Mouse (Mus musculus) frontal cortex, postnatal 10 days (tissue): ENCODE results near the gene Ptprn.
A peak's percentile ranks its signal among the peaks of the same experiment; 100 is the strongest.
"Not testable (repeated sequence)": the region's sequence is repeated elsewhere in the genome, so short reads cannot be mapped to it uniquely, and the experiment has no call there.

Experiments used
- DNase-seq, 2 experiments: peaks; one replicate each; pipeline ENCODE4 v3.0.0; 2022; ENCODE audit warnings: low spot score in 2 of 2, mixed read lengths in 1 of 2

Gene Ptprn

DNA sequence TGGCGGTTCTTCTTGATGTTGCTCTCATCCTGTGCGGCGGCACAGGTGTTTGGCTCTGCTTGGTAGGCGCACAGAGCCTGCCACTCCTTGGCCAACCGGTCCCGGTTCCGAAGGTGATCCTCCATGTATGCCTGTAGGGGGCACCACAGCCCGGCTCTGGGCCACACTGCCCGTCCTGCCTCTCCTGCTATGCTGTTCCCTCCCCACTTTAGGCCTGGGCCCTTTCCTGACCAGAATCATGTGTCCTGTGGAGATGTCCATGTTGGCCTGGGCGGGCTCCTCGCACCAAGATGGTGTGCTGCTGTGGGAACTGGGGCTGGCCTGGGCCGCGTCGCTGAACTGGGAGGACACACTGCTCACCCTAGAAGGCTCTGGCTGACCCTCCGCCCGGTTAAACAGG is 11.3 kb downstream of the Ptprn start:
- no peak for DNase-seq

DNA sequence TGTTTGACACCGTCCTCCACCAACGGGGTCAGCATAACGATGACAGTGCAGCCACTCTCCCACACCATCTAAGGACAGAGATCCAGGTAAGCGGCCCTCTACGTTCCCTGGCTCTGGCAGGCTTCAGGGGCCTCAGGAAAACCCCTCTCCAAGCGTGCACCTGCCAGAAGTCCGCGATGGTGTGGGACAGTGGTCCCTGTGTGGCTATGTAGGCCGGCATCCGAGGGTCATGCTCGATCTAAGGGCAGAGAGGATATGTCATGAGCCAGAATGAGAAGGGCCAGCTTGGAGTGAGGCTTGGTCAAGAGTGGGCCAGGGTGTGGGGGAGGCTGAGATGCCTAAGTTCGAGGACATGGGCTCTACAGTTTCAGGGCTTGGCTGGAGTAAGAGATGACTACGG is 12.0 kb downstream of the Ptprn start:
- no peak for DNase-seq

DNA sequence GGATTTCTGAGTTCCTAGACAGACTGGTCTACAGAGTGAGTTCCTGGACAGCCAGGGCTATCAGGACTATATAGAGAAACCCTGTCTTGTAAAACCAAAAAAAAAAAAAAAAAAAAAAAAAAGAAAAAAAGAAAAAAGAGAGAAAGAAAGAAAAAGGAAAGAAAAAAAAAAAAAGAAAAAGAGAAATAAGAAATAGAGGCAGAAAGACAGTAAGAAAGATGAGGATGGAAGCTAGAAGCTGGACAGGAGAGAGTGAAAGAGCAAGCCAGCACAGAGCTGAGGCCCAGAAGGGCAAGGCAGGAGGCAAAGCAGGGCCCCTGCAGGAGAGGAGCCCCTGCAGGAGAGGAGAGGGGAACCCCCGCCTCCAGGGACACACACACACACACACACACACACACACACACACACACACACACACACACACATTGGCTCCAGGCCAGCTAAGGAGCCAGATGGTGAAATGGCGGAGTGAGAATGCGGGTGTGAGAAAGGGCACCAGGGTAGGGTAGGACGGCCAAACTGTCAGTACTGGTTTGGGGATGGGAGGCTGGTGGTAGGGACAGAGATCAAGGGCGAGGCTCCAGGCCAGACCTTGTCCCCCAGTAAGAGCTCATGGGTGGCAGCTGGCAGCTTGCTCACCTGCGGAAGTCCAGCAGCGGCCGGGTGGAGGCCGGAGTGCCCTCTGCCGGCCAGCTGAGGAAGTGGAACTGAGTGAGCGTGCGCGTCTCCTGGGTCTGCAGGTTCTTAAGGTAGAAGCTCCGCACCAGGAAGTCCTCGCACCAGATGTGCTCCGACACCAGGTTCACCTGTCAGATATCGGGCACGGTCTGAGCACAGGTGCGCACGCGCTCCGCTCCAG is 13.0 kb downstream of the Ptprn start:
- DNase-seq = no peak

DNA sequence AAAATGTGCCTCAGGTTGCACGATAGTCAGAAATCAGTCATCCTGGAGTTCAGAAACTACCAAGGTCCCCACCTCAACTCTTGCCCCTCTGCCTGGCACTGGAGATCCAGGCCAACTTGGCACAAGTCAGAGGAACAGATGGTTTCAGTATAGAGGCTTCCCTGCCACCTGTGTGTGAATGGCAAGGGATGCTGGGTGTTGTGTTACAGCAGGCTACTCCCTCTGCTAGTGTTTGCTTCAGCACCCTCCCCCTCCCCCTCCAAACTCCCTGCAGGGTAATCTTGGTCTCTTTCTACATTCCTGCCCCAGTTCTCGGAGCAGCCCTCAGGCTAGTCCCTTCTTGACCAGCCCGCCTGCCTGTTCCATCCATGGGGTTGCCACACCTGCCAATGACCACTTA is 13.8 kb downstream of the Ptprn start:
- DNase-seq = no peak

DNA sequence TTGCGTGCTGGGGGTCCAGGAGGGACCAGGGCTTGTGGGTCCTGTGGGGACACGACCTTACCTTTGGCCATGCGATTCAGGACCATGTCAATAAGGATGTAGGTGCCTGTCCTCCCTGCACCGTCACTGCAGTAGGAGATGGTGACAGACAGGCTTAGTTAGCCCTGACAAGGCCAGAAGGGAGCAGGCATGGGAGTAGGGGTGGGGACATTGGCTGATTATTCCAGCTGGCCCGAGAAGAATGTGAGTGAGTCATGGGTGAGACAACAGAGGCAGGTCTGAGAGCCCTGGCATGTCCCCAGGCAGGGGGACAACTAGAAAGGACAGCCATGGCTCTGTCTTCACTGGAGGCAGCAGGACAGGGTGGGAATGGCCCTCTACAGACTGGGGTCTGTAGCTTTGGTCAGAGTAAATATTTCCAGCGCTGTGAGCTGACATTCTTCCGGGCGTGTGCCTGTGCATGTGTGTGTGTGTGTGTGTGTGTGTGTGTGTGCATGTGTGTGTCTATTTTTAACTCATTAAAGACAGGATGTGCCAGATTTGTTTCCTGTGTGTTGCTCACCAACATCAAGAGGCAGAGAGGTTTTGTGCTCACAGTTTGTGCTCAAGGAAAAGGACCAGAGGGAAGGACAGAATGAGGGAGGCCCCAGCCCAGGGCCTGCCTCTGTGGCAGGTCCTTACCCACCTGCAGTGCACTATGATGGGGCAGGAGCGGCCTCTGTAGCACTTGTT is 16.1 kb downstream of the Ptprn start:
- DNase-seq = no peak

DNA sequence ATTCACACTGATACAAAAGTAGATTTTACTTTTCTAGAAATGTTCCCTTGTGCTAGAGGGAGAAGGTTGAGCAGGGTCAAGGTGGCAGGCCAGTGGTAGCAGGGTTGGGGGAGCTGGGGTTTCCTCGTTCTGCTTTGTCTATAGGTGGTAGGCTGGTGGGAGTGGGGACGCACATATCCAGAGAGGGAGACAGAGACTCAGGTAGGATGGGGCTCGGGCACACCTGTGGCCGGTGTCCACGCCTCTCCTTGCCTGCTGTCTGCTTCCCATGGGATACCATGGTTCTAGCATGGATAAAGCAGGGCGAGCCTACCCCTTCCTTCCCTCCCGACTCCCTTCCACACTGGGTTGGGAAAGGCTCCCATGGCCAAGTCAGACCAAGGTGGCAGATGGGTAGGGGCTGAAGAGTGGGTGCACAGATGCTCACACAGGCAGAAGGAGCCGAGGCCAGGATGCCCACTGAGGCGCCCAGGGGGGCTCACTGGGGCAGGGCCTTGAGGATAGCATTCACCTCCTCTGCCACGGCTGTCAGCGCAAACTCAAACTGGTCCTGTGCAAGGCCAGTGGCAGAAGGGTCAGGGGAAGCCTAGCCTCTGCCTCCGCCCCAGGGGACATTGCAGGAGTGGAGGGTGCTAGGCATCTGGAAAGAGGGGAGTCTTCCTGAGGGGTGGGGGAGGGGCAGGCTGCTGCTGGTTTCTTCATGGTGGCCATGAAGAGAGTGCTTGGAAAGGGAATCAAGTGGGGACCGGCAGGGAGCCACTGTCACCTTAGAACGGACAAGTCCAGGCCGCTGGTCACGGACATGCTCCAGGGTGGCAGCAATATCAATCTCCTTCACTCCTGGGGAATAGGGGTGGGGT is 17.0 kb downstream of the Ptprn start:
- no peak for DNase-seq

DNA sequence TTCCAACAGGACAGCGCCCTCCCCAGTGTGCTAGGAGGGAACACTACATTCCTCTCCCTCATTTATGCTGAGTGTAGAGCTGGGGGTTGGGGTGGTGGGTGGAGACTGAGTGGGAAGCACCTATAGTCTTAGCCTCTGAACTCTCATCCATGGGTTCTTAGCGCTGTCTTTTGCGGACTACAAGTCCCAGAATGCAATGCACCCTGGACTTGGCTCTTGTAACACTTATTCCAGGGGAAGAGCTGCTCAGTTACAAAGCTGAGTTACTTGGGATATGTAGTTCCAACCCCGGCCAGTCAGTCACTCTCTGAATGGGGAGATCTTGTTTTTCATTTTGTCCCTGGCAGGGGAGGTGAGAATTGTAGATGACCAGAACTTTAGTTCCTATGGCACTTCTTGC is 19.5 kb downstream of the Ptprn start:
- no peak for DNase-seq

DNA sequence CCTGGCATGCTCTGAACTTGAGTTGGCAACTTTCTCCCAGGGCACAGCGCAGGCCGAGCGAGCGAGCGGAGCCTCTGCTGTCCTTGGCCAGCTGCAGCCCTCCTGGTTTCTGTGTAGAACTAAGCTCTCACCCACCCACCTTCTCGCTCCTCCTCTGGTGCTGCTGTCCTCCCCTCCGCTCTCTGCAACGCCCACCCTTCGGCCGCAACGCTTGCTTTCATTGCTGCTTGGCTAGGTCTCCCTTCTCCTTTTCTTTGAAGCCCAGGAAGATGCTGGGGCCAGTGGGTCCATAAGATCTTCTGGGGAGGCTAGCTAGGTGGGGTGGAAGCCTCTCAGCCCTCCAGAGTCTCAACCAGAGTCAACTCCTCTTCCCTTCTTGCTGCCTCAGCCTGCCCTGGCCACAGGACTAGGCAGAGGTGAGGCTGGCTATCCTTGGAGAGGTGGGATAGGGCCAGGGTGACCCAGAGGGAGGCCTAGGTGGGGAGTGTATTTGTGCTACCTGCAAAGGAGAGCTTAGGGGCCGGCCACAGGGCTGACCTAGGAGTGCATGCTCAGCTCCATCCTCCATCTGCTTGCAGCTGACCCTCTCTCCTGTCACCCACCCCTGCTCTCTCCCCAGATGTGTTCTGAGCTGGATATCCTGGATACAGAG is 20.0 kb downstream of the Ptprn start:
- no peak for DNase-seq

DNA sequence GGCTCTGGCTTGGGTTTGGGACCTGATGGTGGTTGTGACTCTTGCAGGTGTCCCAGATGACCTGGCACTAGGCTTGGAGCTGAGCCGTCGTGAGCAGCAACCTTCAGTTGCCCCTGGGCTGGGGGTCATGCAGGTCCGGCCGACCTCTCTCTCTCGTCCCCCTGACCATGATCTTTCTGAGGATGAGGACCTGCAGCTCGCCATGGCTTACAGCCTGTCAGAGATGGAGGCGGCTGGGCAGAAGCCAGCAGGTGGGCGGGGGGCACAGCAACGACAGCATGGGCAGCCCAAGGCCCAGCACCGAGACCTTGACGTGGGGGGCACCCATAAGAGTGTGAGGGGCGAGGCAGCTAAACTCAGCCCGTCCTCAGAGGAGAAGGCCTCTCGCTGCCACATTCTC is 20.9 kb downstream of the Ptprn start:
- DNase-seq = no peak

DNA sequence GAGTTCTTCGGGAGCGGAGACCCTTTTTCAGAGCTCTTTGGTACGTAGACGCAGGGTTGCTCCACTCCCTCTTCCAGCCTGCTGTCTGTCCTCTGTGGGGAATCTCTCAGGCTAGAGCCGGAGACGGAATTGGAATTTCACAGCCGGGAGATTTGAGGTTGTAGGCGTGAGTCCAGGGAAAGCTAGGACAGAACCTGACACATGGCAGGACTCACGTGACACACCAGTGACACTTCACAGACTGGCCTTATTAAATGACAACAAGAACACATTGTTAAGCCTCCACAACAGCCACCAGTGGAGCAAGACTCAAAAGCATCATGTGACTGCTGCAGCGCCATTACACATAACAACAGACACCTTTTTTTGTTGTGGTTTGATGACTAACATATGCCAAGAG is 24.7 kb downstream of the Ptprn start:
- no peak for DNase-seq

DNA sequence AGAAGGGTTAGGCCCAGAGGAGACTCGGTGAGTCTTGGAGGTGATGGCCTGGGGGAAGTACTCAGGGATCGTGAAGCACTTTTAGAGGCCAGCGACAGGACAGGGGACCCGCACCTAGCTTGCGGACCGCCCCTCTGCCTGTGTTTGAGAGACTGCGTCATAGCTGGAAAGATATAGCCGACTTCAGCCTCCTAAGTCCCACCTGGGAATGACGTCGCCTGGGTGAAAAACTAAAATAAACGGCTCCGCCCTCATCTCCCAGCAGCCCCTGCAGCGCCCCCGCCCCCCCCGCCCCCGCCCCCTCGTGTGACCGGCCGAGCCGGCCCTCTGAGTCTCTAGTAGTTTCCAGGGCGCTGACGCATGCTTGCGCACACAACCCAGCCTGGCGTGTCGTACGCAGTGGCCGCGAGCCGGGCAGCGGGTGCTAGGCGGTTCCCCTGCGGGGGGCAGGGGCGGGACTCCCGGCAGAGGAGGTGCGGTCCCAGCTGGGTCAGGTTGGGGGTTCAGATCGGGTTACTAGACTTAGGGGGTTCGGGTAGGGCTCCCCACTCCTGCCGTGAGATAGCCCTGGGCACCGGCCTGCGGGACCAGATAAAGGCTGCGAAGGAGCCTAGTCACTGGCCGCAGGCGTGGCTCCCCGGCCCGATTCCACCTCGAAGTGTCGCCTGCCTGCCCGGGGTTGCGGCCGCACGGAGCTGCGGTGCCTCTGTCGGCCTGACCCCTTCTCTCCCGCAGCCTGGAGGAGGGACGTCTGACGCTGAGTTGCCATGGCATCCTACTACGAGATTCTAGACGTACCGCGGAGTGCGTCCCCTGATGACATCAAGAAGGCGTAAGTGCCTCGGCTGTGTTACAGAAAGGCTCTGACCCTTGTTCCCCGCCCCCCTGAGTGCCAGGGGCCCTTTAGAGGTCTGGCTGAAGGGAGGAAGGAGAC is 27.9 kb downstream of the Ptprn start, which contains the start of gene Dnajb2:
Gene Dnajb2, plus strand, starts transcription at position 290 of the 934 bp plus-strand sequence.
- peak; percentile 77 to 79 for DNase-seq

DNA sequence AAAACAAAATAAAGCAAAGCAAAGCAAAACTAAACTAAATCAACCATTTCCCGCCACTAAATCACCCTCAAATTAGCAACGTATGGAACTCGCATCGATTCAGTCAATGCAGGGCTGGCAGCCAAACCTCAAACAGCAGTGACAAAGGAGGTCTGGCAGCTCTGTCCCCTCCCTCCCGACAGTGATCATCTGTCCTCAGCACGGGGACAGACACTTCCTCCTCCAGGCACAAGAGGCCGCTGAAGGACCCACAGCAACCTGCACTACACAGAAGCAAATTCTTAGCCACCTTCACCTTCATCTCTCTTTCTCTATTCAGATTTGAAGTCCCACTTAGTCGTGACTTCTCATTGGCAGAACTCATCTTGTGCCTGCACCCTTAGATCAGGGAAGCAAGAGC is 29.7 kb downstream of the Ptprn start:
- DNase-seq = no peak

DNA sequence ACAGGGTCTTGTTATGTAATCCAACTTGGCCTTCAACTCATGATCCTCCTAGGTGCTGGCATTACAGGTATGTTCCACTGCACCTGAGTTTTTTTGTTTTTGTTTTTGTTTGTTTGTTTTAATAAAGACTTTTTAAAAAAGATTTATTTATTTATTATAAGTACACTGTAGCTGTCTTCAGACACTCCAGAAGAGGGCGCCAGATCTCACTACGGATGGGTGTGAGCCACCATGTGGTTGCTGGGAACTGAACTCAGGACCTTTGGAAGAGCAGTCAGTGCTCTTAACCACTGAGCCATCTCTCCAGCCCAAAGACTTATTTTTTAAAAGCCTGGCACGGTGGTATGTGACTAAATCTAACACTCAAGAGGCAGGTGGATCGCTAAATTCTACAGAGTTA is 31.8 kb downstream of the Ptprn start:
- DNase-seq = not testable (repeated sequence)

DNA sequence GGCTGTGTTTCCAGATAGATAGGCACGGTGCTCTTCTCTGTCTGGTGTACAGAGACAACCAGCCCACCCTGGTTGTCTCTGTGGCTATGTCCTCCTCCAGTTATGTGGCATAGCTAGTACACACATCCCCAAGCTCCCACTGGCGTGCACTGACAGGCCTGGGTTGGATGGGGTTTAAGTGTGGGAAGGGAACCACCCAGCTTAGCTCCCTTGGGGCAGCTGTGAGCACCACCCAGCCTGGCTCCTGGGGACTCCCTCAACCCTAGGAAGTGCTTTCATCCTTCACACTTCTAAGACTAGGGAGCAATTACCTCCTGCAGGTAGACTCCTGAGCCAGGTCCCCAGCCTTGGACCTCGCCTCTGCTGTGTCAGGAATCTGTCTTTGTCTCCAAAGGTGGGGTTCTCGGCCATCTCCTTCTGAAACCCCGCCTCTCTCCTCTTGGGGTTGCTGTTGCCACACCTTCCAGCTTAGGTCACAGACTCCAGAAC is 32.6 kb downstream of the Ptprn start, which contains the start of gene A630095N17Rik:
Gene A630095N17Rik, minus strand, starts transcription at position 439 of the 489 bp plus-strand sequence.
- DNase-seq = no peak

DNA sequence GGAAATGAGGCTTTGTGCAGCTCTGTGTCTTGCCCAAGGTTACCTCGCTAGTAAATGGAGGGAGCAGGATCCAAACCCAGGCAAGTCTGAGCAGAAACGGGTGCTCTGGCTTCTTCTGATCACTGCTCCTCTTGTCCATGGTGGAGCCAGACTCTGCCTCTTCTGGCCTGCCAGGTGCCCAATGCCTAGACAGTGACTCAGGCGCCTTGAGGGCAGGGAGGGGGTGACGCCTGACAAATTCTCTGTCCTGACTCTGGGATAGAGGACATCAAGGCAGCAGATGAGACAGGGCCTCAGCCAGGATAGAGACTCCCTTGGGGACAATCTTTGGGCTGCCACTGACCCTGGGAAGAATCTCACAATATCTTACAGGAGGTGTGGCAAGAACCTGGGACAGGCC is 33.1 kb downstream of the Ptprn start:
- DNase-seq = no peak

DNA sequence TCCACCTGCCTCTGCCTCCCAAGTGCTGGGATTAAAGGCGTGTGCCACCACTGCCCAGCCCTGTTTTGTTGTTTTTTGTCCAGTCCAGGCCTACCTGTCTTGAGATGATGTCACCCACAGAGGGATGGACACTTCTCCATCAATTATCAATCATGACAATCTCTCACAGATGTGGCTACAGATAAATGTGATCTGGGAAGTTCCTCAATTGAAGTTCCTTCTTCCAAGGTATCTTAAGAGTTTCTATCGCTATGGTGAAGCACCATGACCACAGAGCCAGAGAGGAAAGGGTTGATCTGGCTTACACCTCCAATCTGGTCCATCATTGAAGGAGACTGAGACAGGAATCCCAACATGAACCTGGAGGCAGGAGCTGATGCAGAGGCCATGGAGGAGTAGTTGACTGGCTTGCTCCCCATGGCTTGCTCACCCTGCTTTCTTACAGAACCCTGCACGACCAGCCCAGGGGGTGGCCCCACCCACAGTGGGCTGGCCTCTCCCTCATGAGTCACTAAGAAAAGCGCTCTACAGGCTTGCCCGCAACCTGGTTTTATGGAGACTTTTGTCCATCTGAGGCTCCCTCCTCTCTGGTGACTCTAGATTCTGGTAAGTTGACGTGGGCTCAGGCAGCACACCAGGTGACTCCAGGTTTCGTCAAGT is 33.8 kb downstream of the Ptprn start:
- no peak for DNase-seq

DNA sequence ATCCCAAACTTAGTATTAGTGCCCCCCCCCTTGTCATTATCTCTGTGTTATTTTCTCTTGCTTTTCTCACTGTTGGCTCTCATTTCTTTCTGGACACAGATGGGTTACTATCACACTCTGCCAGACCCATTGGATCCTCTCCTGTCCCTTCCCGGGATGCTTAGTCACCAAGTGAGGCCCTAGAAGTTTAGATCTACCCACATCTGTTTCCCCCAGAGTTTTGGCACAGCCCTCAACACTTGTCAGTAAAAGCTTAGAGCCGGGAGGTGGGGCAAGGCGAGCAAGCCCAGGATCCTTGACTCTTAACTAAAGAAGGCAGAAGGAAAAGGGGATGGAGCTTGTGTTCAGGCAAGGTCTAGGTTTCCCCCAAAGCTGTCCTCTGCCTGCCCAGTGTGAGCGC is 35.1 kb downstream of the Ptprn start:
- DNase-seq = no peak

DNA sequence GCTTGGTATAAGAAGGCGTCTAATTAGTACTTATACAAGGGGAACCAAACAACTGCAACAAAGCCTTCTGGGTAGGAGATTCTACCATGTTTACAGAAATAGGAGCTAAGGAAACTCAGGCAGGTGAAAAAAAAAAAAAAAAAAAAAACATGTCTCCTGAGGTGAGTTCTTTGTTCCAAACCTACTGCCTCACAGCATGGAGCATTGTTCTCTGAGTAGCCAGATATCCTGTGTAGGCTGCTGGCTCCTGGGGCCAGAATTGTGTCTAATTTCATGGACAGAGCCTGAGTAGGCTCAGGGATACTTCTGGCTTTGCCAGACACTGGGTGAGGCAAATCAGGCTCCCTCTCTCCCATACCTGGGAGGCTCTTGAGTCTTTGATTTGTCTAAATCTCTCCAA is 36.6 kb downstream of the Ptprn start:
- no peak for DNase-seq

DNA sequence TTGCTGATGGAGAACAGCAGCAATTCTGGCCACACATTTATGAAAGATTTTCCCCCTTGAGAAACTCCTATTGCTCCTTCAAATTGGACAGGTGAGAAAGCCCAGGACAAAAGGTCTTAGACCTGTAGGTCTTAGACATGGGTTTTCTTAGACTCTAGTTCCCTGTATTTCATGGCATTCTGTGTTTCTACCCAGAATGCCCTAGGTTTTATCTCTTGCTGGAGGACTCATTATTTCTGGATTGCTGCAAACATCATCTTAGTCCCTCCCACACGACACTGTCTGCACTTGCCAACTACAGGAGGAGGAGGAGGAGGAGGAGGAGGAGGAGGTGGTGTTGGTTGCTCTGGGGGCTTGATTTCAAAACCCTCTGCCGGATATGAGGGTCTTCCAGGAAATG is 38.2 kb downstream of the Ptprn start:
- DNase-seq = no peak

DNA sequence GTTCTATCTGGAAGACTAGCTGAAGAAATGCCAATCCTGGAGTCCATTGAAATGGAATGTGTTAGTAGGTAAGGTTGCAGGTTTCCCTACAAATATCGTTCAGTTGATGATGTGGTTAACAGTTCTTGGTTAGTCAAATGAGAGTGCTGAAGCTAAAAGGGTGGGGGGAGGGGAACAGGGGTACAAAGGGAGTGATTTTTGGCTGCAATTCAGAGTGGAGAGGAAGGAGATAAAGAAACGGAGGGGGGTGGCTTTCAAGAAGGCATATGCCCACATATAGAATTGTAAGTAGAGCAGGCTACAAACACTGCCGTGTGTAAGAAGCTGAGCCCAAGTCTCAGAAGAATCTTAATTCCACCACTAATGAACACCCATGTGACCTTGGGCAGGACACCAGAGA is 38.8 kb downstream of the Ptprn start:
- no peak for DNase-seq
